Mouse (Mus musculus) G1E (cell line): ENCODE data around the gene Cln6.

ENCODE experiments used
- CTCF ChIP-seq: IDR thresholded peaks from 2 replicates; pipeline ENCODE4 v1.5.1; 2012; ENCODE audit warnings: low read depth, low read length, inconsistent platforms, mixed read lengths
- GATA1 ChIP-seq: IDR thresholded peaks from 2 replicates; pipeline ENCODE4 v1.6.1; 2012; ENCODE audit warnings: borderline replicate concordance, low read length, inconsistent platforms, mixed read lengths
- POLR2AphosphoS5 ChIP-seq: IDR thresholded peaks from 2 replicates; pipeline ENCODE4 v1.6.1; 2012; ENCODE audit warnings: low read depth, low read length, inconsistent platforms; ENCODE audit not compliant: insufficient replicate concordance

GRCm38 (mm10) chr9:62814751-62815150 is 23.8 kb upstream of the Cln6 start:
- no peak for TF ChIP-seq POLR2AphosphoS5
- no peak for TF ChIP-seq GATA1
- no peak for TF ChIP-seq CTCF
